Mouse (Mus musculus) hindbrain, embryonic 16.5 days (tissue): ENCODE measurements around the gene Dao. TPM values are rescaled to one million over a fixed set of nuclear protein-coding genes. Genes with fewer than 3 reads are reported as not detected.

Experiments
- ATAC-seq: fragments of 200-750 bp; cut with Nextera tagmentation; 2 replicates; pipeline ENCODE4 v1.8.0; 2017; ENCODE audit warnings: moderate TSS enrichment, moderate library complexity
- H3K27ac ChIP-seq: fragments of 300-500 bp; sonication (generic); 2 replicates; pipeline ENCODE4 v1.5.1; 2014; ENCODE audit warnings: low read depth, mild to moderate bottlenecking, control low read depth, low read length, moderate library complexity
- H3K27me3 ChIP-seq: fragments of 300-500 bp; sonication (generic); replicated peaks from 2 replicates; pipeline ENCODE4 v1.6.1; 2014; ENCODE audit warnings: low read length; ENCODE audit not compliant: control insufficient read depth, insufficient read depth
- H3K36me3 ChIP-seq: fragments of 300-500 bp; sonication (generic); 2 replicates; pipeline ENCODE4 v1.6.1; 2014; ENCODE audit warnings: mild to moderate bottlenecking, low read length, moderate library complexity, mixed read lengths; ENCODE audit not compliant: control insufficient read depth, insufficient read depth
- H3K4me1 ChIP-seq: fragments of 300-500 bp; sonication (generic); 2 replicates; pipeline ENCODE4 v1.6.1; 2014; ENCODE audit warnings: low read depth, low read length; ENCODE audit not compliant: control insufficient read depth, insufficient read depth
- H3K4me2 ChIP-seq: fragments of 300-500 bp; sonication (generic); 2 replicates; pipeline ENCODE4 v1.6.1; 2014; ENCODE audit warnings: mild to moderate bottlenecking, low read length, control low read depth, moderate library complexity
- H3K4me3 ChIP-seq: fragments of 300-500 bp; sonication (generic); 2 replicates; pipeline ENCODE4 v1.5.1; 2014; ENCODE audit warnings: mild to moderate bottlenecking, low read length, control low read depth, moderate library complexity
- H3K9ac ChIP-seq: fragments of 300-500 bp; sonication (generic); 2 replicates; pipeline ENCODE4 v1.6.1; 2014; ENCODE audit warnings: low read depth, mild to moderate bottlenecking, control low read depth, low read length, moderate library complexity
- H3K9me3 ChIP-seq: fragments of 300-500 bp; sonication (generic); 2 replicates; pipeline ENCODE4 v1.6.1; 2014; ENCODE audit warnings: mild to moderate bottlenecking, low read length, moderate library complexity; ENCODE audit not compliant: control insufficient read depth
- WGBS: fragments of 180-500 bp; shearing (Covaris S2); extraction: QIAGEN DNeasy Blood & Tissue Kit; methylation state at CpG from one replicate; pipeline ENCODE4 v1.1.7; 2014; 5-methylcytosine and 5-hydroxymethylcytosine counted together
- polyA plus RNA-seq: library from polyadenylated mRNA; unstranded; fragments of >200 nt; fragmentation: Nextera tagmentation; extraction: Ambion mirVana; gene quantifications from 2 replicates; pipeline ENCODE4 v1.2.1, GENCODE M21; 2015

Gene Dao
- polyA plus RNA-seq, 1 experiment from 2014 or later, result not detected

GRCm38 (mm10) chr5:113976597-113976996 is 26.9 kb upstream of the Dao start:
- Histone ChIP-seq H3K4me1 (peaks cover 18% of the 10 kb centered on the region), H3K9me3 (no peaks in the 10 kb centered on the region), H3K4me3 (no peak overlapping the region), H3K27me3 (no peaks in the 10 kb centered on the region), H3K9ac (no peak overlapping the region), H3K27ac (no peak overlapping the region), H3K4me2 (no peak overlapping the region), H3K36me3 (no peaks in the 10 kb centered on the region)
- WGBS, result 85% methylated on average over 8 of the region's 8 CpGs
- no peak for ATAC-seq

DNA sequence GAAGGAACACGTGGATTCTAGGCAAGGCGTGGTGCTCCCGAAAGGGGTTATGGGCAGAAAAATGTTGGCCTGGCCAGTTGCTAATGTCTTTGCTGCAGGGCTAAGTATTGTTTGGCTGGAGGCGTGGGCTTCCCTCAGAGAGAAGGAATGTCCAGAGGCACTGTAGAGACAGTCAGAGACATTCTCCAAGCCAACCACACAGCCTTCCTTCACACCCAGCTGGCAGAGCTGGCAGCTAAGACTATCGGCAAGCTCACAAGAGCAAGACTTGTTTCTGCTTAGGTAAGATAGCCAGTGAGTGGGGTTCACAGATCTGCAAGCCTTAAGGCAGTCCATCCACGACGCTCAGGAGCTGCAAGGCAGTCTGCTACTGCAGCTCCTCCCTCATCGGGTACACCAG is 26.2 kb upstream of the Dao start:
- no peaks in the 10 kb centered on the region for H3K9me3 ChIP-seq
- H3K27ac ChIP-seq, result no peak overlapping the region
- H3K4me2 ChIP-seq, result no peak overlapping the region
- no peaks in the 10 kb centered on the region for H3K36me3 ChIP-seq
- H3K27me3 ChIP-seq, result no peaks in the 10 kb centered on the region
- no peak overlapping the region for H3K4me3 ChIP-seq
- WGBS, result 81% methylated on average over 8 of the region's 8 CpGs
- peaks cover 18% of the 10 kb centered on the region for H3K4me1 ChIP-seq
- H3K9ac ChIP-seq, result no peak overlapping the region
- no peak for ATAC-seq

DNA sequence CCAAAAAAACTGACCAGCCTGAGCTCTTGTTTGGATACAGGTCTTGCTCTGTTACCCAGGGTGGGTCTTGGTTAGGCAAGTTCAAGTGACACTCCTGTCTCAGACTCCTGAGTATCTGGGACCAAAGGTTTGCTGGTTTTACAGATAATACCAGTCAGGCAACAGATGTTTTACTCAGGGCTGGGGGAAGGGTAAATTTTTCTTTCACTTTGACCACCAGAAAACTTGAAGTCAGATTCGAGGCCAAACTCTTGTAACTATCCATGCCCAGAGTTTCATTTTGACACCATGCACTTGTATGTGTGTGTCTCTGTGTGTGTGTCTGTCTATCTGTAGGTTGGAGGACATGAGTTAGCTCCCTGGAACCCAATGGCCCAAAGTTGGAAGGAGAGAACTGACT is 23.0 kb upstream of the Dao start:
- H3K4me1 ChIP-seq, result peaks cover 2% of the 10 kb centered on the region; the same call in 1 of the 2 replicates
- no peak for ATAC-seq
- WGBS, result 86% methylated on average over 1 of the region's 1 CpGs
- no peak overlapping the region for H3K4me3 ChIP-seq
- no peak overlapping the region for H3K4me2 ChIP-seq
- H3K27me3 ChIP-seq, result no peaks in the 10 kb centered on the region
- H3K9ac ChIP-seq, result no peak overlapping the region
- no peak overlapping the region for H3K27ac ChIP-seq
- no peaks in the 10 kb centered on the region for H3K9me3 ChIP-seq
- H3K36me3 ChIP-seq, result no peaks in the 10 kb centered on the region

GRCm38 (mm10) chr5:113981171-113981570 is 22.3 kb upstream of the Dao start:
- Histone ChIP-seq H3K4me3 (no peak overlapping the region), H3K27me3 (no peaks in the 10 kb centered on the region), H3K27ac (no peak overlapping the region), H3K4me2 (no peak overlapping the region), H3K9ac (no peak overlapping the region), H3K9me3 (no peaks in the 10 kb centered on the region), H3K4me1 (no peaks in the 10 kb centered on the region), H3K36me3 (no peaks in the 10 kb centered on the region)
- 92% methylated on average over 6 of the region's 6 CpGs for WGBS
- ATAC-seq, result no peak

GRCm38 (mm10) chr5:113981843-113982242 is 21.7 kb upstream of the Dao start:
- no peaks in the 10 kb centered on the region; the same call in 1 of the 2 replicates for H3K4me1 ChIP-seq
- ATAC-seq, result no peak
- no peak overlapping the region for H3K9ac ChIP-seq
- H3K27me3 ChIP-seq, result no peaks in the 10 kb centered on the region
- no peak overlapping the region for H3K27ac ChIP-seq
- no peak overlapping the region for H3K4me2 ChIP-seq
- H3K36me3 ChIP-seq, result no peaks in the 10 kb centered on the region
- H3K4me3 ChIP-seq, result no peak overlapping the region
- WGBS, result 84% methylated on average over 8 of the region's 8 CpGs
- no peaks in the 10 kb centered on the region for H3K9me3 ChIP-seq

DNA sequence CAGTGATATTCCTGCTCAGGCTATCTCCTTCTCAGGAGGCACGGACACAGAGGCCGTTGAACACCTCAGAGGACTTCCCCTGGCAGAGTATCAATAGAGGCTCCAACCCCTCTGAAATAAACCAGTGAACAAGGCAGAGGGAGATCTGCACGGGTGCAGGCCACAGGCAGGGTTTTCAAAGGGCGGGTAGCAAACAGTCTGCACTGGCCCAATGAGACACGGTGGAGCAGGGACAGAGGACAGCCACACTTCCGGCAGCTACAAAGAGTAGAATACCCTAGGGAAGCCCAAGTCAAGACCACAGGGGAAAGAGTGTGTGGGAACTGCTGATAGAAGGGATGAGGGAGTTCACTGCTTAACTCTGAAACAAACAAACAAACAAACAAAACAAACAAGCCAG is 20.0 kb upstream of the Dao start:
- Histone ChIP-seq H3K27me3 (no peaks in the 10 kb centered on the region), H3K27ac (no peak overlapping the region), H3K4me2 (no peak overlapping the region), H3K9ac (no peak overlapping the region), H3K36me3 (no peaks in the 10 kb centered on the region), H3K4me1 (no peaks in the 10 kb centered on the region; the same call in 1 of the 2 replicates), H3K9me3 (no peaks in the 10 kb centered on the region), H3K4me3 (no peak overlapping the region)
- no peak for ATAC-seq
- 68% methylated on average over 6 of the region's 6 CpGs for WGBS

GRCm38 (mm10) chr5:113984025-113984740 is 19.3 kb upstream of the Dao start:
- ATAC-seq, result no peak
- H3K27ac ChIP-seq, result no peak overlapping the region
- 92% methylated on average over 13 of the region's 13 CpGs for WGBS
- H3K9me3 ChIP-seq, result no peaks in the 10 kb centered on the region
- H3K27me3 ChIP-seq, result no peaks in the 10 kb centered on the region
- no peaks in the 10 kb centered on the region for H3K36me3 ChIP-seq
- H3K4me1 ChIP-seq, result no peaks in the 10 kb centered on the region; the same call in 1 of the 2 replicates
- H3K4me3 ChIP-seq, result no peak overlapping the region
- no peak overlapping the region for H3K9ac ChIP-seq
- no peak overlapping the region for H3K4me2 ChIP-seq

DNA sequence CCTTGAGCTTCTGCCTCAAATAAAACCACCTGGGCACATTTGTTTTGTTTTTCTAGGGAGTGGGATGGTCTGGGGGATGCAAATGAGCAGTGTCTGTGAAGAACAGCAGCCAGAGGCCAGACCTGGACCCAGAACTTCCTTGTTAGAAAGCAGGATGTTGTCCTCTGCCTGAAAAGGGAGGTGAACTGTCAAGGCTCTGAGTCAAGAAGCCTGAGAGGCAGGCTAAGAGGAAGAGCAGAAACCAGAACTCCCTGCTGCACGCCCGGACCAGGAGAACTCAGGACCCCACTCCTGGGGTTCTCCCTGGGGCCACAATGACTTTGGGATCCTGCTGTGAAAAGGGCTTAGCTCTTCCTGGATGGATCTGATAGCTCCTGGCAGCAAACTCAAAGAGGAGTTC is 17.8 kb upstream of the Dao start:
- H3K9me3 ChIP-seq, result no peaks in the 10 kb centered on the region
- no peak overlapping the region for H3K4me2 ChIP-seq
- WGBS, result 82% methylated on average over 2 of the region's 2 CpGs
- no peaks in the 10 kb centered on the region for H3K36me3 ChIP-seq
- H3K9ac ChIP-seq, result no peak overlapping the region
- no peak for ATAC-seq
- no peak overlapping the region for H3K4me3 ChIP-seq
- no peaks in the 10 kb centered on the region for H3K27me3 ChIP-seq
- no peak overlapping the region for H3K27ac ChIP-seq
- peaks cover 2% of the 10 kb centered on the region; the same call in 1 of the 2 replicates for H3K4me1 ChIP-seq

DNA sequence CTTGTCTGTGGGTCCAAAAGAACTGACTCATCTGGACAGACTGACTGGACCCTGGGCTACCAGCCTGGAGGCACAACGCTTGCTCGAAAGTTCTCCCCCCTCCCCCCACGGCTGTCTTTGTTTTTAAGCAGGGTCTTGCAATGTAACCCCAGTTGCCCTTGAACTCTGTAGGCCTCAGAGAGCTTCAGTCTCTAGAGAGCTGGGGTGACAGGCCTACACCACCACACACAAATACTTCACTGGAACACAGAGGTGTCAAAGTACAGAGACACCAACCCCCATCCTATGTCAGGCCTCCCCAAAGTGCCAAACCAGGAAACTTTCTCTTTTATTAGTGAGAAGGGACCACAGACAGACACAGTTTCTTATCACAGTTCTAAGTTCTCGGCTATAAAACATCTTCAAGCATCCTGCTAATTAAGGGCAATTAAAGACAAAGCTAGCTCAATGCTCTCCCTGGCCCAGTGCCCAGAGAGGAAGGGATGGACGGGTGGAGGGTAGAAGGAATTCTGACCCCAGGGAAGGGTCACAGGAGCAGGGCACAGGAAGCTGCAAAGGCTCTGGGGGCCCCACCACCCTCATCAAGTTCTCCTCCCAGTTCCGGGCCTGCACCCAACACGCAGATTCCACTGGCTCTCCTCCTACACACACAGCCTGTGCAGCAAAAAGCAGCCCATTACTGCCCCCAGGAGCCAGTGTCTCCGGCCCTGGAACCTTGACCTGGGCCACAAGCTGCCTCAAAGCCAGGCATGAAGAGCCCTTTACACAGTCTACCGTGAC is 17.1 kb upstream of the Dao start:
- Histone ChIP-seq H3K27me3 (no peaks in the 10 kb centered on the region), H3K36me3 (no peaks in the 10 kb centered on the region), H3K9ac (no peak overlapping the region), H3K4me1 (peaks cover 5% of the 10 kb centered on the region), H3K4me3 (no peak overlapping the region), H3K4me2 (no peak overlapping the region), H3K27ac (no peak overlapping the region), H3K9me3 (no peaks in the 10 kb centered on the region)
- WGBS, result 60% methylated on average over 9 of the region's 9 CpGs
- no peak for ATAC-seq
